Mouse (Mus musculus): ENCODE data around the gene Uncx.

- TF ChIP-seq POLR2A (IDR thresholded peaks at IDR 0.05; ENCODE audit: insufficient read depth, low read depth, low read length) (no peak), CTCF (IDR thresholded peaks at IDR 0.05) (no peak), EP300 (IDR thresholded peaks at IDR 0.05; ENCODE audit: insufficient read depth, low read depth, low read length) (no peak)
Observed at GRCm38 (mm10) chr5:139495019-139495669, 48.1 kb upstream of the Uncx start.

Measured in heart, adult 2 months (tissue).